Comparison of ENCODE assay signal across 21 mouse cellular contexts in the genomic region with DNA sequence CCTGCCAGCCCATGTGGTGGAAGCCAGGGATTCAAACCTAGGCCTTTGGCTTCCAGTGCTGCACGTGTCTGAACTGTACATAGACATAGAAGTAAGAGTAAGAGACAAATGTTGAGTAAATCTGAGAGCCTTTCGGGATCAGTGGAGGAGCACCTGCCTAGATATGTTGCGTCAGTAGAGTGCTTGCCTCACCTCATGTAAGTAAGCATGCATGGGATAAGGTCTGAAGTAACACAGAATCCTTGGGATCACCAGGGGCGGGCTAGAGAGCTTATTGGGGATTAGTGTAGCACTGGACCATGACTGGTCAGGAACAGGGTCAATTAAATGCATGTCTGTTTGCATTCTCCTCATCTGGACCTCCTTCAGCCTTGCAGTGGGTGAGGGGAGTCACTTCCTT.
DNase-seq lines count a peak whose midpoint lies in the region; ATAC-seq and TF ChIP-seq lines count a peak whose summit lies in the region.
"Had no signal": no experiment of that assay in that cellular context is flagged by ENCODE, and none has a peak within 500 bp of the region (broad histone marks: within the 10 kb centered on the region; RNA-seq: fewer than 3 reads in every experiment).

No protein-coding gene starts in this region.

- POLR2A ChIA-PET in Patski (lab: Charles Lee) = no interaction called here

- in situ Hi-C loops in Patski (cut with MboI; ENCODE audit: low pct_unique_long_range_greater_than_20kb) = no loop called here

- H3K27ac ChIP-seq in midbrain, embryonic 11.5 days (ENCODE audit: low read depth, low read length) = no peak overlapping the region
- H3K27ac ChIP-seq in midbrain, embryonic 14.5 days (replicated peaks; ENCODE audit: low read depth, low read length) = no peak overlapping the region
- no peak overlapping the region for H3K27ac ChIP-seq in heart, embryonic 12.5 days (ENCODE audit: poor library complexity, severe bottlenecking)

- ATAC-seq in midbrain, embryonic 11.5 days (ENCODE audit: low FRiP score) = no peak
- ATAC-seq in midbrain, embryonic 14.5 days (ENCODE audit: low FRiP score, low TSS enrichment) = no peak
- no peak for ATAC-seq in Patski
- ATAC-seq in heart, embryonic 12.5 days (ENCODE audit: insufficient number of reproducible peaks, low FRiP score) = no peak
- ATAC-seq: activated CD4-positive, CD25-positive, alpha-beta regulatory T cell, adult 4 months; CD4-positive, CD25-positive, alpha-beta regulatory T cell, adult 4 months had no signal

- H3K9ac ChIP-seq in midbrain, embryonic 11.5 days (ENCODE audit: low read length) = no peak overlapping the region
- no peak overlapping the region for H3K9ac ChIP-seq in midbrain, embryonic 14.5 days (replicated peaks; ENCODE audit: low read length)
- H3K9ac ChIP-seq in heart, embryonic 12.5 days = no peak overlapping the region

- CTCF ChIA-PET in Patski (lab: Charles Lee) = interaction anchor here (0.8 kb wide), 1 partner anchor 97 kb away, joined by 3 read pairs; no protein-coding TSS in a partner anchor

- no peaks in the 10 kb centered on the region for H3K4me1 ChIP-seq in midbrain, embryonic 11.5 days (ENCODE audit: control insufficient read depth, insufficient read depth, low read length)
- H3K4me1 ChIP-seq in midbrain, embryonic 14.5 days (ENCODE audit: control insufficient read depth, insufficient read depth, low read length) = no peaks in the 10 kb centered on the region
- no peaks in the 10 kb centered on the region for H3K4me1 ChIP-seq in heart, embryonic 12.5 days (replicated peaks)

- 75% methylated on average over 4 of the region's 4 CpGs for WGBS in midbrain, embryonic 11.5 days
- 69% methylated on average over 4 of the region's 4 CpGs for WGBS in midbrain, embryonic 14.5 days
- 88% methylated on average over 4 of the region's 4 CpGs for WGBS in heart, embryonic 12.5 days

- H3K9me3 ChIP-seq in midbrain, embryonic 11.5 days (ENCODE audit: control insufficient read depth, low read length) = peaks cover 2% of the 10 kb centered on the region; the same call in 1 of the 2 replicates
- H3K9me3 ChIP-seq in midbrain, embryonic 14.5 days (ENCODE audit: control insufficient read depth, low read length) = no peaks in the 10 kb centered on the region
- H3K9me3 ChIP-seq in heart, embryonic 12.5 days (replicated peaks) = peaks cover 20% of the 10 kb centered on the region; the same call in 1 of the 2 replicates
- H3K9me3 ChIP-seq: G1E had no signal

- no peak for TF ChIP-seq CTCF in Patski (IDR thresholded peaks at IDR 0.05)

- peak; percentile 69 for DNase-seq in midbrain, embryonic 11.5 days (ENCODE audit: low spot score, missing footprints)
- DNase-seq in midbrain, embryonic 14.5 days = no peak
- peak; percentile 44 for DNase-seq in Patski (ENCODE audit: low read depth, low spot score)
- DNase-seq in fat pad, adult 2 months (ENCODE audit: extremely low read depth, low read depth, low spot score) = peak; percentile 56
- DNase-seq in gonadal fat pad, adult 2 months (ENCODE audit: low read depth) = peak; percentile 34
- DNase-seq in thymus, postnatal 4 days = no peak
- no peak for DNase-seq in urinary bladder, adult 18-20 months (ENCODE audit: low spot score in 2 of 2)
- DNase-seq: adrenal gland, adult 2 months; adrenal gland, adult 8-10 months; adrenal gland, postnatal 10 days; adrenal gland, postnatal 14 days; adrenal gland, postnatal 25 days; adrenal gland, postnatal 36 days; B cell, adult 2 months; cerebellum, adult 11 months; cerebellum, adult 11-12 months; cerebellum, adult 18-20 months had no signal

- H3K4me2 ChIP-seq in midbrain, embryonic 11.5 days = no peak overlapping the region
- no peak overlapping the region for H3K4me2 ChIP-seq in midbrain, embryonic 14.5 days (ENCODE audit: low read length)
- H3K4me2 ChIP-seq in heart, embryonic 12.5 days = no peak overlapping the region

- no peak overlapping the region for H3K4me3 ChIP-seq in midbrain, embryonic 11.5 days (ENCODE audit: low read depth, low read length)
- no peak overlapping the region for H3K4me3 ChIP-seq in midbrain, embryonic 14.5 days (replicated peaks; ENCODE audit: low read depth, low read length)
- H3K4me3 ChIP-seq in heart, embryonic 12.5 days = no peak overlapping the region

- H3K27me3 ChIP-seq in midbrain, embryonic 11.5 days (ENCODE audit: control insufficient read depth, insufficient read depth, low read length) = no peaks in the 10 kb centered on the region
- H3K27me3 ChIP-seq in midbrain, embryonic 14.5 days (ENCODE audit: control insufficient read depth, insufficient read depth, low read length) = no peaks in the 10 kb centered on the region
- peaks cover 2% of the 10 kb centered on the region for H3K27me3 ChIP-seq in Patski
- no peaks in the 10 kb centered on the region for H3K27me3 ChIP-seq in heart, embryonic 12.5 days (replicated peaks)

- H3K36me3 ChIP-seq in midbrain, embryonic 11.5 days (ENCODE audit: control insufficient read depth, insufficient read depth, low read length) = no peaks in the 10 kb centered on the region
- H3K36me3 ChIP-seq in midbrain, embryonic 14.5 days (ENCODE audit: control insufficient read depth, insufficient read depth, low read length) = no peaks in the 10 kb centered on the region
- no peaks in the 10 kb centered on the region for H3K36me3 ChIP-seq in heart, embryonic 12.5 days
- H3K36me3 ChIP-seq: G1E had no signal

Comparison
In these comparisons a context has a peak if more than half of its experiments do, and no peak if none do; other contexts are left out.
1. DNase-seq: peak in midbrain, embryonic 11.5 days (single experiment), Patski (single experiment), fat pad, adult 2 months (single experiment) and gonadal fat pad, adult 2 months (single experiment); none in midbrain, embryonic 14.5 days (single experiment), thymus, postnatal 4 days (single experiment) and urinary bladder, adult 18-20 months (0 of 2).